Mouse (Mus musculus) kidney, adult 10 weeks (tissue): ENCODE results near the gene Scn11a. TPM values are rescaled to one million over a fixed set of nuclear protein-coding genes. Genes with fewer than 3 reads are reported as not detected.

Experiments
- polyA plus RNA-seq: library from polyadenylated mRNA; stranded (reverse); fragments of 350-450 nt; fragmentation: Illumina TruSeq; extraction: RNeasy Lipid Tissue Mini Kit (QIAGEN cat#74804); gene quantifications from one replicate; pipeline ENCODE4 v1.2.3, GENCODE M21; 2014; ENCODE audit warnings: low read depth, low replicate concordance

The Scn11a gene
- not detected for polyA plus RNA-seq

DNA sequence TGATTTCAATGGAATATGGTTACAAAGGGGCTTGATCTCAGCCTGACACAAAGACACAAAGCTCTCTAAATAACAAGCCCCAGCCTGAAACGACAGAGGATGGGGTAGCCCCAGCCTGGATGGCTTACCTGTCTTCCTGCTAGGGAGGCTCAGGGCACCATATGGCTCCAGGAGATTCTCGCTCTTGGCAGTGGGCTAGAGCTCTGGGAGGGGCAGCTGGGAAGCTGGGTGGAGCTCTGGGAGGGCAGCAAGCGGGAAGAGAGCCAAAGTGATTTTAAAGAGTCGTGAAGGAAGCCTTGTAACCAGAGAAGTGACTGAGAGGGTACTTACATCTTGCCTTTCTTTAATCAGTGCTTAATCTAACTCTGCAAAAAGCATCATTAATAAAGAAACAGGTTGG lies at the start of gene Scn11a:
Gene Scn11a, minus strand, starts transcription at position 160 of the 400 bp plus-strand sequence.

DNA sequence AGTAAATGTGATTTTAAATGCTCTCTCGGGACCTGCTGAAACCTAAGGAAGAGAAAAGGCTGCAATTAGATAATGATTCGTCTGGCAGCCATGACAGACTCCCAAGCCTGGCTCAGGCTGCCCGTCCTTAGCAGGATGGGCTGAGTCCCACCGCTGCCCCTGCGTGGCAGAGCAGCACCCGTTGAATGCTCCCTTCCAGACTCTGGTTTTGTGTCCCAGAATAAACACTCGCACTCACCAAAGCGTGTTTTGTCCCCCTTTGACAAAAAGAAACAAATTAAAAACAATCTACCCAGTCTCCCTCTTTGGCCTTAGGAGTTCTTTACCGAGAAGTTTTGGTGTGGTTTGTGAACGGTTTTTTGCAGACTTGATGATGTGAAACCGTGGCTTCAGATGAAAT lies 106.0 kb downstream of the Scn11a start, which contains the start of gene Scn10a:
Gene Scn10a, minus strand, starts transcription at position 101 of the 400 bp plus-strand sequence.

Other genes with a start within 250 kb of the Scn11a start
- 0.08 TPM for gene Scn5a, start 246.4 kb downstream of the Scn11a start, polyA plus RNA-seq
- gene Scn10a, start 106.1 kb downstream of the Scn11a start, polyA plus RNA-seq = not detected
- gene Wdr48, start 69.4 kb upstream of the Scn11a start, polyA plus RNA-seq = 46.8 TPM
- gene Gorasp1, start 112.1 kb upstream of the Scn11a start, polyA plus RNA-seq = 2.5 TPM
- gene Ttc21a, start 112.2 kb upstream of the Scn11a start, polyA plus RNA-seq = not detected
- gene Csrnp1, start 159.2 kb upstream of the Scn11a start, polyA plus RNA-seq = not detected
- not detected for gene Xirp1, start 198.1 kb upstream of the Scn11a start, polyA plus RNA-seq
- gene Cx3cr1, start 244.4 kb upstream of the Scn11a start, polyA plus RNA-seq = 2.6 TPM